Mouse (Mus musculus) liver, embryonic 14.5 days (tissue): ENCODE data around the gene Miga2. TPM values are rescaled to one million over a fixed set of nuclear protein-coding genes. Genes with fewer than 3 reads are reported as not detected.

Experiments used
- ATAC-seq: fragments of 200-750 bp; cut with Nextera tagmentation; 2 replicates; pipeline ENCODE4 v1.8.0; 2017; ENCODE audit warnings: moderate number of reproducible peaks, mild to moderate bottlenecking, moderate library complexity; ENCODE audit not compliant: insufficient read depth
- DNase-seq, 3 experiments: peaks; one replicate each; pipeline ENCODE4 v3.0.0-alpha.2; 2012 to 2013; ENCODE audit warnings: low read depth in 3 of 3, low spot score in 3 of 3
- H3K27ac ChIP-seq: fragments of 300-500 bp; sonication (generic); 2 replicates; pipeline ENCODE4 v1.5.1; 2014; ENCODE audit warnings: moderate library complexity, mild to moderate bottlenecking, control low read depth, inconsistent platforms
- H3K27me3 ChIP-seq: fragments of 300-500 bp; sonication (generic); 2 replicates; pipeline ENCODE4 v1.6.1; 2014; ENCODE audit warnings: mild to moderate bottlenecking, low read length, moderate library complexity; ENCODE audit not compliant: control insufficient read depth, insufficient read depth
- H3K36me3 ChIP-seq: fragments of 300-500 bp; sonication (generic); replicated peaks from 2 replicates; pipeline ENCODE4 v1.6.1; 2014; ENCODE audit warnings: low read depth; ENCODE audit not compliant: control insufficient read depth, insufficient read depth
- H3K4me1 ChIP-seq, 2 experiments: fragments of 200-500 bp in 1 of 2; fragments of 300-500 bp in 1 of 2; sonication (generic) in 1 of 2; replicated peaks; 2 replicates each; pipeline ENCODE4 v1.6.1; 2012 to 2014; ENCODE audit warnings: antibody characterized with exemption in 1 of 2, inconsistent platforms in 1 of 2, low read length in 1 of 2; ENCODE audit not compliant: control insufficient read depth in 2 of 2, insufficient read depth in 2 of 2
- H3K4me2 ChIP-seq: fragments of 300-500 bp; sonication (generic); 2 replicates; pipeline ENCODE4 v1.6.1; 2014; ENCODE audit warnings: low read depth, mild to moderate bottlenecking, control low read depth, moderate library complexity
- H3K4me3 ChIP-seq, 2 experiments: fragments of 200-500 bp in 1 of 2; fragments of 300-500 bp in 1 of 2; sonication (generic) in 1 of 2; 2 replicates each; pipeline ENCODE4 v1.5.1; 2012 to 2014; ENCODE audit warnings: low read depth in 2 of 2, low read length in 2 of 2, mild to moderate bottlenecking in 2 of 2, control low read depth in 1 of 2, inconsistent platforms in 1 of 2, moderate library complexity in 1 of 2; ENCODE audit not compliant: insufficient read depth in 1 of 2
- H3K9ac ChIP-seq: fragments of 300-500 bp; sonication (generic); replicated peaks from 2 replicates; pipeline ENCODE4 v1.6.1; 2014; ENCODE audit warnings: mild to moderate bottlenecking, control low read depth, moderate library complexity
- H3K9me3 ChIP-seq: fragments of 300-500 bp; sonication (generic); 2 replicates; pipeline ENCODE4 v1.6.1; 2016; ENCODE audit warnings: low read length, mixed read lengths; ENCODE audit not compliant: control insufficient read depth
- CTCF ChIP-seq: IDR thresholded peaks from 2 replicates; pipeline ENCODE4 v1.5.1; 2016; ENCODE audit warnings: antibody characterized with exemption, low read depth, control low read depth
- EP300 ChIP-seq: IDR thresholded peaks from 2 replicates; pipeline ENCODE4 v1.6.1; 2016; ENCODE audit warnings: antibody characterized with exemption, low read depth
- WGBS: fragments of 180-500 bp; shearing (Covaris S2); extraction: QIAGEN DNeasy Blood & Tissue Kit; methylation state at CpG from one replicate; pipeline ENCODE4 v1.1.7; 2014; ENCODE audit not compliant: insufficient replicate concordance; 5-methylcytosine and 5-hydroxymethylcytosine counted together
- polyA plus RNA-seq, 2 experiments: library from polyadenylated mRNA; depleted of rRNA in 1 of 2; stranded (reverse) in 1 of 2; unstranded in 1 of 2; fragments of >200 nt; fragmentation: Nextera tagmentation in 1 of 2; extraction: Ambion mirVana in 1 of 2; gene quantifications; 2 replicates each; pipeline versions ENCODE4 v1.2.1 to v1.2.3; 2012 to 2014

Gene Miga2
- polyA plus RNA-seq, 2 experiments: 5.3 to 6.9 TPM

DNA sequence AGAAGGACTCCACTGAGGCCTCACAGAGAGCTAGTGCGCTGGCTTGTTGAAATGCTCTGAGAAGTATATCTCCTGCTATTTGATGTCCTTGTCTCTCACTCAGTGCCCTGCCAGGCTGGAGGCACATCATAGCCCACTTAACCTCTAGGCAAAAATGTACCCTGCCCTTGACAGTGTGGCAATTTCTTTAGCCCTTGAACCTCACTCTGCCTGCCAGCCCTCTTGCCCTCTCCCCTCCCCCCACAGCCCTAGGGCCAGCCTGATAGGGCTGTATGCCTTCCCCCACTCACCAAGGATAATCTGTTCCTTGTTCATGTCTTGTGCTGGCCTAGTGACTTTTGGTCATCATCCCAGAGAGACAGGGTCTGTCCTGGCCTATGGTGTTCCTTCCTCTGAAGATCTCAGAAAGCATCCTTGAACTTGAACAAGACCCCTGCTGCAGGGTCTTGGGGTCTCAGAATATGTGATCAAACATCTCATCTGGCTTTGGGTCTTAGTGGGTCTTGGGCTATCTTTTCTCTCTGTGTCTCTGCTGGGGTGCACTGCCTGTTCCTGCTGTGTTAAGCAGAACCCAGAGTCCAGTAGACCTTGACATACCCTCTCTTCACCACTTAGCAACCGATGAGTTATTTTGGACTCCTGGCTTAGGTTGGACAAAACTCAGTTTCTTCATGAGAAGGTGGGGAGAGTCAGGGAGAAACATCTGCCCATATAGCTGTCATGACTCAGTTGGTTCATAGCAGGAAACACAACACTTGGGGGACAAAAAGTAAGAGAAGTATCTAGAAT lies 1.4 kb downstream of the Miga2 start:
- H3K27me3 ChIP-seq: no peaks in the 10 kb centered on the region
- H3K9me3 ChIP-seq: no peaks in the 10 kb centered on the region; the same call in 1 of the 2 replicates
- 87% methylated on average over 2 of the region's 2 CpGs for WGBS
- DNase-seq (no peak), ATAC-seq (no peak)
- H3K27ac ChIP-seq: no peak overlapping the region
- peaks cover 8% of the 10 kb centered on the region for H3K36me3 ChIP-seq
- TF ChIP-seq CTCF: no peak
- peak overlapping the region; percentile 64 for H3K9ac ChIP-seq
- H3K4me2 ChIP-seq: peak overlapping the region; percentile 92
- H3K4me1 ChIP-seq: peaks cover 10 to 11% of the 10 kb centered on the region in 2 experiments
- peak overlapping the region; percentile 66 to 78 for H3K4me3 ChIP-seq

DNA sequence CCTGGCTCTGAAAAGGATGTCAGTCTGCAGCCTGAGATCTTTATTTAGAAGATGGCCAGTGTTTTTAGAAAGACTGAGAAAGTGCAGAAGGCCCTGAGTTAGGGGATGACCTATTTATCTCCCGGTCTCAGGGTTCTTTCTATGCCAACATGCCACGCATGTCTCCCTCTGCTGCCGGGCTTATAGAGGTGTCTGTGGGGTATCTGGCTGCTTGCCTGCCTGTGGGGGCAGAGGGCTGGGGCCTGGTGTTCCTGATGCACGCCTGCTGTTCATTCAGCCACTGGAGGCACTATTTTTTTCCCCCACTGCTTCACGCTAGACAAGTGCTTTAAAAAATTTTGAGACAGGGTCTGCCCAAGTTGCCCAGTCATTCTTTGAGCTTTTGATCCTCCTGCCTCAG lies 2.2 kb downstream of the Miga2 start:
- no peaks in the 10 kb centered on the region for H3K27me3 ChIP-seq
- peaks cover 10 to 11% of the 10 kb centered on the region in 2 experiments for H3K4me1 ChIP-seq
- no peak for ATAC-seq
- 67% methylated on average over 5 of the region's 5 CpGs for WGBS
- H3K36me3 ChIP-seq: peaks cover 8% of the 10 kb centered on the region
- no peak overlapping the region for H3K27ac ChIP-seq
- H3K9me3 ChIP-seq: no peaks in the 10 kb centered on the region; the same call in 1 of the 2 replicates
- no peak overlapping the region for H3K4me2 ChIP-seq
- no peak overlapping the region for H3K4me3 ChIP-seq
- DNase-seq: no peak
- TF ChIP-seq CTCF (no peak), EP300 (no peak)
- no peak overlapping the region for H3K9ac ChIP-seq

DNA sequence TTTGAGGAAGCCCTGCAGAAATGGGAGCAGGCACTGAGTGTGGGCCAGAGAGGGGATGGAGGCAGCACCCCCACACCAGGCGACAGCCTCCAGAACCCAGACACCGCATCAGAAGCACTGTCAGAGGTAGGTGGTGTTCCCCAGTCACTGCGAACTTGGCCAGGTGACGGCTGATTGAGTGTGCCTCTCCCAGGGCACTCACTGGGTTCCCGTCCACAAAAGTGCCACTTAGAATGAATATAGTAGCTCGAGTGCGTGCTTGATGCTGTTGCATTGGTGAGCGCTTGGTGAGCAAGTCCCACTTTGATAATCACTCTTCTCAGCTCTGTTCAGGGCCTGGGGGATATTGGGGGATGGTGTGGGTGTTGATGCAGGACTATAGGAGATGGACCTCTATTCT lies 7.5 kb downstream of the Miga2 start:
- Histone ChIP-seq H3K36me3 (peaks cover 26% of the 10 kb centered on the region), H3K9me3 (no peaks in the 10 kb centered on the region), H3K4me2 (no peak overlapping the region), H3K27ac (no peak overlapping the region), H3K4me3 (no peak overlapping the region), H3K9ac (no peak overlapping the region), H3K27me3 (no peaks in the 10 kb centered on the region), H3K4me1 (no peaks in the 10 kb centered on the region)
- no peak for TF ChIP-seq EP300
- no peak for TF ChIP-seq CTCF
- no peak for DNase-seq
- WGBS: 84% methylated on average over 8 of the region's 8 CpGs
- no peak for ATAC-seq

DNA sequence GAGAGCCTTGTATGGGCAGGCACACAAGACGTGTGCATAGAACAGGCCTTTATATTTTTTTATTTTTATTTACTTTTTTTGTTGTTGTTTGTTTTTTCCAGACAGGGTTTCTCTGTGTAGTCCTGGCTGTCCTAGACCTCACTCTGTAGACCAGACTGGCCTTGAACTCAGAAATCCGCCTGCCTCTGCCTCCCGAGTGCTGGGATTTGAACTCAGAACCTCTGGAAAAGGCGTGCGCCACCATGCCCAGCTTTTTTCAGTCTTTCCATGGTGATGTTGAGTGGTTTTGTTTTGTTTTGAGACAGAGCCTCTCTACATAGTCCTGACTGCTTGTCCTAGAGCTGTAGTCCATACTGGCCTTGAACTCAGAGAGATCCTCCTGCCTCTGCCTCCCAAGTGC lies 8.7 kb downstream of the Miga2 start:
- Histone ChIP-seq H3K27ac (no peak overlapping the region), H3K4me1 (no peaks in the 10 kb centered on the region), H3K4me2 (no peak overlapping the region), H3K36me3 (peaks cover 28% of the 10 kb centered on the region), H3K9ac (no peak overlapping the region), H3K27me3 (no peaks in the 10 kb centered on the region), H3K9me3 (no peaks in the 10 kb centered on the region), H3K4me3 (no peak overlapping the region)
- DNase-seq: no peak
- ATAC-seq: no peak
- TF ChIP-seq CTCF (no peak), EP300 (no peak)
- 87% methylated on average over 5 of the region's 5 CpGs for WGBS

DNA sequence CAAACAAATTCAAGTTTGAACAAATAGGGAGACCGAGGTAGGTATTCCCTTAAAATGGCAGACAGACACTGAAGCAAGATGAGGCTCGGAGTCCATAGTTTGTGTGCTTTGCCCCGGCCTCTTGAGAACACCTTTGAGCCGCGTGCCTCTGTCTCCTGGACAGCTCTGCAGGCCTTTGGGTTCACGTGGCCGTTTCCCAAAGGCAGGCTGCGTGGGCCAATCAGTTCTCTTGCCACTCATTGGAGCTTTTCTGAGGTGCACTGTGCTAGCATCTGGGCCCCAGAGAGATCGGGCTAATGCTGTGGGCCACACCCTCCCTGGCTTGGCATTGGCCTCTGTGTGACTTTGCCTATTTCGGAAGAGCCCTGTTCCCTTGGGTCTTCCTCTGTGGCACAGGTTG lies 11.9 kb downstream of the Miga2 start:
- DNase-seq: no peak
- H3K27me3 ChIP-seq: no peaks in the 10 kb centered on the region
- no peak overlapping the region for H3K4me3 ChIP-seq
- TF ChIP-seq CTCF (no peak), EP300 (no peak)
- WGBS: 76% methylated on average over 10 of the region's 10 CpGs
- H3K9me3 ChIP-seq: no peaks in the 10 kb centered on the region
- ATAC-seq: no peak
- H3K9ac ChIP-seq: no peak overlapping the region
- no peak overlapping the region for H3K4me2 ChIP-seq
- H3K4me1 ChIP-seq: peaks cover 5 to 18% of the 10 kb centered on the region in 2 experiments
- H3K27ac ChIP-seq: no peak overlapping the region
- peaks cover 24% of the 10 kb centered on the region for H3K36me3 ChIP-seq
